Mouse (Mus musculus): Measurements from ENCODE around the gene Nme1. TPM values are rescaled to one million over a fixed set of nuclear protein-coding genes. Genes with fewer than 3 reads are reported as not detected.
A peak's percentile ranks its signal among the peaks of the same experiment; 100 is the strongest.

The Nme1 gene
- polyA plus RNA-seq (2014; fragmentation: Nextera tagmentation; extraction: Ambion mirVana): 135 and 136 TPM in 2 replicates

GRCm38 (mm10) chr11:93968005-93968847, at the start of gene Nme1, which contains the start of gene Gm20390:
TSS of gene Nme1 (minus strand) at chr11:93968521.
TSS of gene Gm20390 (minus strand) at chr11:93968293.
- peak; percentile 93 for ATAC-seq (replicated peaks; ENCODE audit: insufficient number of reproducible peaks, low FRiP score, low TSS enrichment)
- Histone ChIP-seq H3K4me1 (ENCODE audit: control insufficient read depth, insufficient read depth, low read length) (peaks cover 3% of the 10 kb centered on the region; the same call in 1 of the 2 replicates), H3K36me3 (ENCODE audit: control insufficient read depth, insufficient read depth, low read length) (peaks cover 10% of the 10 kb centered on the region), H3K27ac (ENCODE audit: low read depth, low read length) (peak within 1 kb of the TSS; percentile 60; the same call in 1 of the 2 replicates), H3K4me2 (peak within 1 kb of the TSS; percentile 80), H3K4me3 (ENCODE audit: low read depth, low read length) (peak within 1 kb of the TSS; percentile 69), H3K27me3 (ENCODE audit: control insufficient read depth, insufficient read depth, low read length) (no peaks in the 10 kb centered on the region), H3K9me3 (replicated peaks; ENCODE audit: control insufficient read depth, low read length) (no peaks in the 10 kb centered on the region), H3K9ac (ENCODE audit: low read depth, low read length) (peak within 1 kb of the TSS; percentile 80)
- WGBS (ENCODE audit: insufficient replicate concordance): under 1% methylated on average over 40 of the region's 40 CpGs

DNA sequence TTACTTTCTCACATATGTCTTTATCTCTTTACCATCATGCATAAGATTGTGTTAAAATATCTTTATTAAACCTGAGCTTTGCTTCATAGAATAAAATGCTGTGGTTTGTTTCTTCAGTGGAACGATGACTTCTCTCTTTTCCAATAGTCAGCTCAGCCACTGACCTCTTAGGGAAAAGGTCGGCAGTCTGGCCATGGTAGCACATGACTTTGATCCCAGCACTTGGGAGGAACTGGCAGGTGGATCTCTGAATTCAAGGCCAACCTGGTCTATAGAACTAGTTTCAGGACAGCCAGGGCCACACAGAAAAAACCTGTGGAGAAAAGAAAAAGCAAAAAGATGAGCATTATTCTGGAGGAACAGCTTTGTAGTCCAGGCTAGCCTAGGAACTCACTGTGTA, 35.0 kb upstream of the Nme1 start:
- no peak overlapping the region for H3K4me2 ChIP-seq
- H3K9ac ChIP-seq (ENCODE audit: low read depth, low read length): no peak overlapping the region
- H3K4me3 ChIP-seq (ENCODE audit: low read depth, low read length): no peak overlapping the region
- H3K4me1 ChIP-seq (ENCODE audit: control insufficient read depth, insufficient read depth, low read length): 0 out of 2 replicates have a peak, but pooled peaks cover 3% of the 10 kb centered on the region
- H3K27me3 ChIP-seq (ENCODE audit: control insufficient read depth, insufficient read depth, low read length): no peaks in the 10 kb centered on the region
- 90% methylated on average over 2 of the region's 2 CpGs for WGBS (ENCODE audit: insufficient replicate concordance)
- no peaks in the 10 kb centered on the region for H3K36me3 ChIP-seq (ENCODE audit: control insufficient read depth, insufficient read depth, low read length)
- H3K27ac ChIP-seq (ENCODE audit: low read depth, low read length): no peak overlapping the region
- no peaks in the 10 kb centered on the region for H3K9me3 ChIP-seq (replicated peaks; ENCODE audit: control insufficient read depth, low read length)
- no peak for ATAC-seq (replicated peaks; ENCODE audit: insufficient number of reproducible peaks, low FRiP score, low TSS enrichment)

DNA sequence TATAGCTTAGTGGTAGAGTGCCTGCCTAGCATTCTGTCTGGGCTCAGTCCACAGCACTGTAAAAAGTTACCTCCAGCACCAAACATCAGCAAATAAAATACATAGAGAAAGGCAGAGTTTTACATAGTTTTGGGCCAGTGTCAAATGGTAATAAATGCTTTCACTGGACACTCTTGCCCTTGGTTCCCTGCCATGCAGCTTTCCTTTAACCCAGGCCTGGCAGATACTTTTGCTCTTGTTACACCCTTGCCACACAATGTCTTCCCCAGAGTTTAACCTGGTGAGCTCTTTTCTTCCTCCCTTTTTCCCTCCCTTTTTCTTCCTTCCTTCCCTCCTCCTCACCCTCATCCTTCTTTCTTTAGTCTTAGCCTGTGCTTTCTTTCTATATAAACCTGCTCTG, 31.0 kb upstream of the Nme1 start:
- no peaks in the 10 kb centered on the region for H3K27me3 ChIP-seq (ENCODE audit: control insufficient read depth, insufficient read depth, low read length)
- peaks cover 21% of the 10 kb centered on the region for H3K4me1 ChIP-seq (ENCODE audit: control insufficient read depth, insufficient read depth, low read length)
- H3K9ac ChIP-seq (ENCODE audit: low read depth, low read length): no peak overlapping the region
- no peaks in the 10 kb centered on the region for H3K36me3 ChIP-seq (ENCODE audit: control insufficient read depth, insufficient read depth, low read length)
- H3K9me3 ChIP-seq (replicated peaks; ENCODE audit: control insufficient read depth, low read length): no peaks in the 10 kb centered on the region
- ATAC-seq (replicated peaks; ENCODE audit: insufficient number of reproducible peaks, low FRiP score, low TSS enrichment): no peak
- H3K4me3 ChIP-seq (ENCODE audit: low read depth, low read length): no peak overlapping the region
- H3K27ac ChIP-seq (ENCODE audit: low read depth, low read length): no peak overlapping the region
- no peak overlapping the region for H3K4me2 ChIP-seq

GRCm38 (mm10) chr11:93997141-93997775, 28.9 kb upstream of the Nme1 start:
- ATAC-seq (replicated peaks; ENCODE audit: insufficient number of reproducible peaks, low FRiP score, low TSS enrichment): no peak
- H3K9ac ChIP-seq (ENCODE audit: low read depth, low read length): no peak overlapping the region
- peak overlapping the region; percentile 69 for H3K4me3 ChIP-seq (ENCODE audit: low read depth, low read length)
- no peak overlapping the region for H3K27ac ChIP-seq (ENCODE audit: low read depth, low read length)
- H3K27me3 ChIP-seq (ENCODE audit: control insufficient read depth, insufficient read depth, low read length): no peaks in the 10 kb centered on the region
- 33% methylated on average over 13 of the region's 13 CpGs for whole genome bisulfite sequencing (ENCODE audit: insufficient replicate concordance)
- no peaks in the 10 kb centered on the region for H3K9me3 ChIP-seq (replicated peaks; ENCODE audit: control insufficient read depth, low read length)
- H3K36me3 ChIP-seq (ENCODE audit: control insufficient read depth, insufficient read depth, low read length): no peaks in the 10 kb centered on the region
- peak overlapping the region; percentile 65 for H3K4me2 ChIP-seq
- H3K4me1 ChIP-seq (ENCODE audit: control insufficient read depth, insufficient read depth, low read length): peaks cover 21% of the 10 kb centered on the region

- under 1% methylated on average over 58 of the region's 58 CpGs for WGBS (ENCODE audit: insufficient replicate concordance)
Measured at GRCm38 (mm10) chr11:93996306-93997140, 28.2 kb upstream of the Nme1 start.

DNA sequence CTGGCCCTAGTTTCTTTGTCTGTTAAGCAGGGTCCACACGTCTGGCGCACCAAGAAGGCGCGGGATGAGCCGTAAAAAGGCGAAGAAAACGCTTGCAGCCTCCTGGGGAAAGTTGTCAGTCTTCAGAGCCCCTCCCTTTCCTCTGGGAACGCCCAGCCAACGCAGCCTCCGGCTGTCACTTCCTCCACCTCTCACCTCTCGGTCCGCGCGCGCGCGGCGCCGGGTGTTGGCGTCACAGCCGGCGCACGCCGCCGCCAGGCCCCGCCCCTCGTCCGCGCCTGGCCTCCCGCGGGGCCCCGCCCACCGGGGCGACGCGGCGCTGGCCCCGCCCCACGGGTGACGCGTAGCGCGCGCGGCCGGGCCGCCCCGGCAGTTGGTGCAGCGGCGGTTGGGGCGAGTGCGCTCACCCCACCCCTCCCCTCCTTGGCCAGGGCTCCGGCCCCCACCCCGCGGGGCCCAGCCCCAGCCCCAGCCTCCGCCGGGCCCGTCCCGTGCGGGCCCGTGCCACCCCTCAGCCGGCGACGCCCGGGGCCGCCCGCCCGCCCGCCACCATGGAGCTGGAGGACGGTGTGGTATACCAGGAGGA, 27.5 kb upstream of the Nme1 start, which contains the start of gene Spag9:
Spag9 (plus strand) TSS at position 372 of the 586 bp plus-strand sequence.
- H3K36me3 ChIP-seq (ENCODE audit: control insufficient read depth, insufficient read depth, low read length): no peaks in the 10 kb centered on the region
- H3K4me1 ChIP-seq (ENCODE audit: control insufficient read depth, insufficient read depth, low read length): peaks cover 21% of the 10 kb centered on the region
- 2% methylated on average over 40 of the region's 70 CpGs for WGBS (ENCODE audit: insufficient replicate concordance)
- peak within 1 kb of the TSS; percentile 99 for H3K27ac ChIP-seq (ENCODE audit: low read depth, low read length)
- H3K27me3 ChIP-seq (ENCODE audit: control insufficient read depth, insufficient read depth, low read length): no peaks in the 10 kb centered on the region
- peak within 1 kb of the TSS; percentile 89 for H3K9ac ChIP-seq (ENCODE audit: low read depth, low read length)
- peak; percentile 91 for ATAC-seq (replicated peaks; ENCODE audit: insufficient number of reproducible peaks, low FRiP score, low TSS enrichment)
- no peaks in the 10 kb centered on the region for H3K9me3 ChIP-seq (replicated peaks; ENCODE audit: control insufficient read depth, low read length)
- H3K4me2 ChIP-seq: peak within 1 kb of the TSS; percentile 65
- H3K4me3 ChIP-seq (ENCODE audit: low read depth, low read length): peak within 1 kb of the TSS; percentile 69

More at GRCm38 (mm10) chr11:93996306-93997140, 28.2 kb upstream of the Nme1 start:
- Histone ChIP-seq H3K36me3 (ENCODE audit: control insufficient read depth, insufficient read depth, low read length) (no peaks in the 10 kb centered on the region), H3K27ac (ENCODE audit: low read depth, low read length) (peak overlapping the region; percentile 99), H3K4me1 (ENCODE audit: control insufficient read depth, insufficient read depth, low read length) (peaks cover 21% of the 10 kb centered on the region), H3K9ac (ENCODE audit: low read depth, low read length) (peak overlapping the region; percentile 89), H3K4me2 (peak overlapping the region; percentile 65), H3K27me3 (ENCODE audit: control insufficient read depth, insufficient read depth, low read length) (no peaks in the 10 kb centered on the region), H3K4me3 (ENCODE audit: low read depth, low read length) (peak overlapping the region; percentile 69), H3K9me3 (replicated peaks; ENCODE audit: control insufficient read depth, low read length) (no peaks in the 10 kb centered on the region)
- peak; percentile 16; the same call in 1 of the 2 replicates for ATAC-seq (replicated peaks; ENCODE audit: insufficient number of reproducible peaks, low FRiP score, low TSS enrichment)

GRCm38 (mm10) chr11:93995111-93995719, 26.9 kb upstream of the Nme1 start:
- ATAC-seq (replicated peaks; ENCODE audit: insufficient number of reproducible peaks, low FRiP score, low TSS enrichment): peak; percentile 76
- H3K36me3 ChIP-seq (ENCODE audit: control insufficient read depth, insufficient read depth, low read length): no peaks in the 10 kb centered on the region
- H3K4me2 ChIP-seq: peak overlapping the region; percentile 65
- H3K27me3 ChIP-seq (ENCODE audit: control insufficient read depth, insufficient read depth, low read length): no peaks in the 10 kb centered on the region
- peaks cover 21% of the 10 kb centered on the region for H3K4me1 ChIP-seq (ENCODE audit: control insufficient read depth, insufficient read depth, low read length)
- peak overlapping the region; percentile 99 for H3K27ac ChIP-seq (ENCODE audit: low read depth, low read length)
- 4% methylated on average over 15 of the region's 15 CpGs for WGBS (ENCODE audit: insufficient replicate concordance)
- peak overlapping the region; percentile 86 for H3K9ac ChIP-seq (ENCODE audit: low read depth, low read length)
- peak overlapping the region; percentile 69 for H3K4me3 ChIP-seq (ENCODE audit: low read depth, low read length)
- no peaks in the 10 kb centered on the region for H3K9me3 ChIP-seq (replicated peaks; ENCODE audit: control insufficient read depth, low read length)

All from heart, embryonic 11.5 days (tissue).